Mouse (Mus musculus) liver, postnatal 0 days (tissue): ENCODE results near the gene B3galnt1. TPM values are rescaled to one million over a fixed set of nuclear protein-coding genes. Genes with fewer than 3 reads are reported as not detected.

Source experiments
- ATAC-seq: fragments of 200-750 bp; cut with Nextera tagmentation; 2 replicates; pipeline ENCODE4 v1.8.0; 2017; ENCODE audit warnings: mild to moderate bottlenecking, moderate library complexity
- DNase-seq: peaks from one replicate; pipeline ENCODE4 v3.0.0-alpha.2; 2016
- H3K27ac ChIP-seq: fragments of 300-500 bp; sonication (generic); 2 replicates; pipeline ENCODE4 v1.5.1; 2014; ENCODE audit warnings: antibody characterized with exemption, moderate library complexity, mild to moderate bottlenecking, low read depth
- H3K27me3 ChIP-seq: fragments of 300-500 bp; sonication (generic); 2 replicates; pipeline ENCODE4 v1.6.1; 2014; ENCODE audit warnings: low read length, control low read depth, mixed read lengths; ENCODE audit not compliant: insufficient read depth
- H3K36me3 ChIP-seq: fragments of 300-500 bp; sonication (generic); replicated peaks from 2 replicates; pipeline ENCODE4 v1.6.1; 2014; ENCODE audit warnings: mild to moderate bottlenecking, control low read depth, low read length, moderate library complexity, mixed read lengths; ENCODE audit not compliant: insufficient read depth
- H3K4me1 ChIP-seq: fragments of 300-500 bp; sonication (generic); 2 replicates; pipeline ENCODE4 v1.6.1; 2014; ENCODE audit warnings: antibody characterized with exemption, mild to moderate bottlenecking, control low read depth; ENCODE audit not compliant: insufficient read depth
- H3K4me2 ChIP-seq: fragments of 300-500 bp; sonication (generic); 2 replicates; pipeline ENCODE4 v1.6.1; 2014; ENCODE audit warnings: low read depth, mild to moderate bottlenecking, low read length, moderate library complexity, mixed read lengths
- H3K4me3 ChIP-seq: fragments of 300-500 bp; sonication (generic); 2 replicates; pipeline ENCODE4 v1.5.1; 2014; ENCODE audit warnings: low read depth, low read length
- H3K9ac ChIP-seq: fragments of 300-500 bp; sonication (generic); replicated peaks from 2 replicates; pipeline ENCODE4 v1.6.1; 2014; ENCODE audit warnings: mild to moderate bottlenecking, moderate library complexity
- H3K9me3 ChIP-seq: fragments of 300-500 bp; sonication (generic); 2 replicates; pipeline ENCODE4 v1.6.1; 2016; ENCODE audit warnings: mild to moderate bottlenecking, control low read depth, low read length, mixed read lengths
- CTCF ChIP-seq: sonication (generic); IDR thresholded peaks from 2 replicates; pipeline ENCODE4 v1.5.1; 2016; ENCODE audit warnings: antibody characterized with exemption, low read depth
- EP300 ChIP-seq: IDR thresholded peaks from 2 replicates; pipeline ENCODE4 v1.6.1; 2016; ENCODE audit warnings: antibody characterized with exemption, low read depth, mild to moderate bottlenecking
- WGBS: fragments of 180-500 bp; shearing (Covaris S2); extraction: QIAGEN DNeasy Blood & Tissue Kit; methylation state at CpG from one replicate; pipeline ENCODE4 v1.1.7; 2014; ENCODE audit not compliant: insufficient replicate concordance; 5-methylcytosine and 5-hydroxymethylcytosine counted together
- polyA plus RNA-seq: library from polyadenylated mRNA; unstranded; fragments of >200 nt; fragmentation: Nextera tagmentation; extraction: Ambion mirVana; gene quantifications from 2 replicates; pipeline ENCODE4 v1.2.1, GENCODE M21; 2015

The B3galnt1 gene
- polyA plus RNA-seq, 1 experiment from 2014 or later, result 2.0 TPM

- H3K4me3 ChIP-seq, result no peak overlapping the region
- 82% methylated on average over 8 of the region's 8 CpGs for WGBS
- H3K4me1 ChIP-seq, result no peaks in the 10 kb centered on the region
- no peak overlapping the region for H3K9ac ChIP-seq
- H3K27ac ChIP-seq, result no peak overlapping the region
- H3K36me3 ChIP-seq, result no peaks in the 10 kb centered on the region
- no peaks in the 10 kb centered on the region for H3K27me3 ChIP-seq
- TF ChIP-seq CTCF, result no peak
- no peak for TF ChIP-seq EP300
- H3K4me2 ChIP-seq, result no peak overlapping the region
- peak; percentile 77 for ATAC-seq
- no peak for DNase-seq
- H3K9me3 ChIP-seq, result no peaks in the 10 kb centered on the region
Observed at GRCm38 (mm10) chr3:69542962-69543361, 55.8 kb downstream of the B3galnt1 start.

GRCm38 (mm10) chr3:69535941-69536647, 62.7 kb downstream of the B3galnt1 start:
- ATAC-seq (no peak), DNase-seq (no peak)
- H3K4me2 ChIP-seq, result no peak overlapping the region
- TF ChIP-seq CTCF, result no peak
- no peak for TF ChIP-seq EP300
- no peaks in the 10 kb centered on the region for H3K4me1 ChIP-seq
- H3K27me3 ChIP-seq, result no peaks in the 10 kb centered on the region
- no peak overlapping the region for H3K27ac ChIP-seq
- H3K4me3 ChIP-seq, result no peak overlapping the region
- WGBS, result 82% methylated on average over 25 of the region's 25 CpGs
- no peaks in the 10 kb centered on the region for H3K36me3 ChIP-seq
- no peaks in the 10 kb centered on the region for H3K9me3 ChIP-seq
- H3K9ac ChIP-seq, result no peak overlapping the region

GRCm38 (mm10) chr3:69535486-69535885, 63.3 kb downstream of the B3galnt1 start:
- Histone ChIP-seq H3K9ac (no peak overlapping the region), H3K27ac (no peak overlapping the region), H3K9me3 (no peaks in the 10 kb centered on the region), H3K27me3 (no peaks in the 10 kb centered on the region), H3K4me2 (no peak overlapping the region), H3K36me3 (no peaks in the 10 kb centered on the region), H3K4me1 (no peaks in the 10 kb centered on the region), H3K4me3 (no peak overlapping the region)
- 91% methylated on average over 10 of the region's 10 CpGs for WGBS
- ATAC-seq, result no peak
- no peak for TF ChIP-seq EP300
- no peak for DNase-seq

GRCm38 (mm10) chr3:69532687-69533086, 66.1 kb downstream of the B3galnt1 start:
- DNase-seq (no peak), ATAC-seq (no peak)
- H3K4me3 ChIP-seq, result no peak overlapping the region
- no peaks in the 10 kb centered on the region for H3K36me3 ChIP-seq
- H3K4me1 ChIP-seq, result no peaks in the 10 kb centered on the region
- H3K9ac ChIP-seq, result no peak overlapping the region
- H3K27ac ChIP-seq, result no peak overlapping the region
- WGBS, result 78% methylated on average over 4 of the region's 4 CpGs
- TF ChIP-seq CTCF (no peak), EP300 (no peak)
- H3K9me3 ChIP-seq, result no peaks in the 10 kb centered on the region
- H3K27me3 ChIP-seq, result no peaks in the 10 kb centered on the region
- H3K4me2 ChIP-seq, result no peak overlapping the region

- Histone ChIP-seq H3K4me1 (no peaks in the 10 kb centered on the region), H3K36me3 (no peaks in the 10 kb centered on the region), H3K27ac (no peak overlapping the region), H3K9me3 (no peaks in the 10 kb centered on the region), H3K4me2 (no peak overlapping the region), H3K4me3 (no peak overlapping the region), H3K27me3 (no peaks in the 10 kb centered on the region), H3K9ac (no peak overlapping the region)
- WGBS, result 87% methylated on average over 9 of the region's 9 CpGs
- DNase-seq (no peak), ATAC-seq (no peak)
- TF ChIP-seq EP300, result no peak
- no peak for TF ChIP-seq CTCF
Observed at GRCm38 (mm10) chr3:69531511-69531910, 67.2 kb downstream of the B3galnt1 start.

GRCm38 (mm10) chr3:69529576-69529975, 69.2 kb downstream of the B3galnt1 start:
- ATAC-seq (no peak), DNase-seq (no peak)
- H3K4me3 ChIP-seq, result no peak overlapping the region
- 0 out of 2 replicates have a peak, but pooled peaks cover 2% of the 10 kb centered on the region for H3K4me1 ChIP-seq
- 72% methylated on average over 7 of the region's 7 CpGs for WGBS
- no peaks in the 10 kb centered on the region for H3K27me3 ChIP-seq
- no peak overlapping the region for H3K9ac ChIP-seq
- H3K4me2 ChIP-seq, result no peak overlapping the region
- H3K9me3 ChIP-seq, result no peaks in the 10 kb centered on the region
- H3K27ac ChIP-seq, result no peak overlapping the region
- TF ChIP-seq CTCF, result no peak
- TF ChIP-seq EP300, result no peak
- H3K36me3 ChIP-seq, result no peaks in the 10 kb centered on the region
